Mouse (Mus musculus) intestine, embryonic 15.5 days (tissue): ENCODE measurements around the gene Susd5. TPM values are rescaled to one million over a fixed set of nuclear protein-coding genes. Genes with fewer than 3 reads are reported as not detected.

Experiments used
- ATAC-seq: fragments of 200-750 bp; cut with Nextera tagmentation; 2 replicates; pipeline ENCODE4 v1.8.0; 2017; ENCODE audit warnings: moderate TSS enrichment, moderate library complexity
- H3K27ac ChIP-seq: fragments of 300-500 bp; sonication (generic); 2 replicates; pipeline ENCODE4 v1.5.1; 2015; ENCODE audit warnings: mild to moderate bottlenecking, inconsistent platforms
- H3K27me3 ChIP-seq: fragments of 300-500 bp; sonication (generic); replicated peaks from 2 replicates; pipeline ENCODE4 v1.6.1; 2015; ENCODE audit warnings: inconsistent platforms
- H3K36me3 ChIP-seq: fragments of 300-500 bp; sonication (generic); 2 replicates; pipeline ENCODE4 v1.6.1; 2015; ENCODE audit warnings: inconsistent platforms
- H3K4me1 ChIP-seq: fragments of 300-500 bp; sonication (generic); replicated peaks from 2 replicates; pipeline ENCODE4 v1.6.1; 2015; ENCODE audit warnings: inconsistent platforms
- H3K4me2 ChIP-seq: fragments of 300-500 bp; sonication (generic); replicated peaks from 2 replicates; pipeline ENCODE4 v1.6.1; 2015; ENCODE audit warnings: mild to moderate bottlenecking, inconsistent platforms
- H3K4me3 ChIP-seq: fragments of 300-500 bp; sonication (generic); replicated peaks from 2 replicates; pipeline ENCODE4 v1.5.1; 2015; ENCODE audit warnings: inconsistent platforms
- H3K9ac ChIP-seq: fragments of 300-500 bp; sonication (generic); 2 replicates; pipeline ENCODE4 v1.6.1; 2015; ENCODE audit warnings: inconsistent platforms
- H3K9me3 ChIP-seq: fragments of 300-500 bp; sonication (generic); 2 replicates; pipeline ENCODE4 v1.6.1; 2016; ENCODE audit warnings: inconsistent platforms
- WGBS: fragments of 180-500 bp; shearing (Covaris S2); methylation state at CpG from one replicate; pipeline ENCODE4 v1.1.7; 2015; 5-methylcytosine and 5-hydroxymethylcytosine counted together
- polyA plus RNA-seq: library from polyadenylated mRNA; unstranded; fragments of >200 nt; fragmentation: Nextera tagmentation; extraction: Ambion mirVana; gene quantifications from 2 replicates; pipeline ENCODE4 v1.2.1, GENCODE M21; 2015

Gene Susd5
- 0.42 and 0.63 TPM in 2 replicates for polyA plus RNA-seq

- Histone ChIP-seq H3K4me1 (peaks cover 7% of the 10 kb centered on the region), H3K4me2 (peak within 1 kb of the TSS; percentile 84), H3K36me3 (no peaks in the 10 kb centered on the region), H3K4me3 (peak within 1 kb of the TSS; percentile 43), H3K27ac (no peak within 1 kb of the TSS), H3K27me3 (peaks cover 22% of the 10 kb centered on the region), H3K9ac (peak within 1 kb of the TSS; percentile 28), H3K9me3 (no peaks in the 10 kb centered on the region)
- WGBS: under 1% methylated on average over 60 of the region's 60 CpGs
- ATAC-seq: peak; percentile 43
These were observed at the start of gene Susd5 for GRCm38 (mm10) chr9:114057090-114057796. TSS of gene Susd5 (plus strand) at chr9:114057140.

- WGBS: 89% methylated on average over 9 of the region's 9 CpGs
- no peak overlapping the region for H3K9ac ChIP-seq
- no peak overlapping the region for H3K27ac ChIP-seq
- H3K36me3 ChIP-seq: no peaks in the 10 kb centered on the region
- ATAC-seq: no peak
- H3K9me3 ChIP-seq: no peaks in the 10 kb centered on the region
- H3K4me3 ChIP-seq: no peak overlapping the region
- H3K4me1 ChIP-seq: no peaks in the 10 kb centered on the region
- H3K4me2 ChIP-seq: no peak overlapping the region
- H3K27me3 ChIP-seq: no peaks in the 10 kb centered on the region
These were observed 49.0 kb upstream of the Susd5 start for GRCm38 (mm10) chr9:114007850-114008350.

DNA sequence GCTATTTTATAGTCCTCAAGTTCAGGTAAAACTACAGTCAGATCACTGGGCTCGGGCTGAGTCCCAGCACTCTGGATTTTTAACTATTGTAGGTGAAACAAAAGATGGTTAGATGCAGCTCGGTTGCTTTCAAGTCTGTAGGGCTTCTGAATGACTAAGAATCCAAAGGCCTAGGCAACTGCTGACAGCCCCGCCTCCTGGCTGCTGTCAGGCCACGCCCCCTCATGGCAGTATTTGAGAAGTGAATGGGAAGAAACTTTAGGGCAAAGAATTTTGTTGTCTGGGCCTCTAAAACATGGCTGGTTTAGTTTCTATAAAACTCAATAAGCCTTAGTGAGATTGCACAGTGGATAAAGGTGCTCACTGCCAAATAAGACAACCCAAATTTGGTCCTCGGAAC is 47.4 kb upstream of the Susd5 start:
- Histone ChIP-seq H3K4me1 (no peaks in the 10 kb centered on the region), H3K9ac (no peak overlapping the region), H3K4me3 (no peak overlapping the region), H3K4me2 (no peak overlapping the region), H3K9me3 (no peaks in the 10 kb centered on the region), H3K27ac (no peak overlapping the region), H3K27me3 (no peaks in the 10 kb centered on the region), H3K36me3 (no peaks in the 10 kb centered on the region)
- no peak for ATAC-seq
- 55% methylated on average over 5 of the region's 5 CpGs for WGBS

DNA sequence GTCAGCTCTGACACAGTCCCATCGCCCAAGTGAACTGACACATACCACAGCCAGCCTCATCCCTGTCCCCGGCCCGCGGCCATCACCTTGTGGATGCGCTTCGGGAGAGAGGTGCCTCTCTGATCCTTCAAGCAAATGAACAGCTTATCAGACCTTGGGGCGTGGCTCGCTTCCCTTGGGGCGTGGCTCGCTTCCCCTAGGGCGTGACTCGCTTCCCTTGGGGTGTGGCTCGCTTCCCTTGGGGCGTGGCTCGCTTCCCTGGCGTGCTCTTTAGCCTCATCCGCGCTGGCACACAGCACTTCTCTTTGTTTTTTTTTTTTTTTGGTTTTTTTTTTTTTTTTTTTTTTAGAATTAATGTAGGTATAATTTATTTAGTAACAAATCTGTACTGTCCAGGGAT is 45.7 kb upstream of the Susd5 start:
- ATAC-seq: no peak
- Histone ChIP-seq H3K9me3 (no peaks in the 10 kb centered on the region), H3K27ac (no peak overlapping the region), H3K4me1 (no peaks in the 10 kb centered on the region), H3K36me3 (no peaks in the 10 kb centered on the region), H3K4me2 (no peak overlapping the region), H3K9ac (no peak overlapping the region), H3K4me3 (no peak overlapping the region), H3K27me3 (no peaks in the 10 kb centered on the region)
- WGBS: 72% methylated on average over 18 of the region's 18 CpGs

DNA sequence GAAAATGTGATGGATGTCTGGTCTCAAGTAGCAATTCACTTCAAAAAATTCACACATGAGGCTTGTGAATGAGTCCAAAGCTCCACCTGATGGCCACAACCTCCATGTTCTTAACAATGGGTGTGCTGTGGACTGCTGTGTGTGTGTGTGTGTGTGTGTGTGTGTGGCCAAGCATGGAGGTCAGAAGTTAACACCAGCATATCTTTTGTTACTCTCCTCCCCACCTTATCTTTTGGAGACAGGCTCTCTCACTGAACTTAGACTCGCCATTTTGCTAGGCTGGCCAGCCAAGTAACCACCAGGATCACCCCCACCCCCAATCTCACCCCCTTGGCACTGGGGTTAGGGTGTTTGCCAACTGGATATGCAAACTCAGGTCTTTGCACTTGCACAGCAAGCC is 42.9 kb upstream of the Susd5 start:
- Histone ChIP-seq H3K4me2 (no peak overlapping the region), H3K4me3 (no peak overlapping the region), H3K9me3 (no peaks in the 10 kb centered on the region), H3K27me3 (no peaks in the 10 kb centered on the region), H3K36me3 (no peaks in the 10 kb centered on the region), H3K27ac (no peak overlapping the region), H3K4me1 (no peaks in the 10 kb centered on the region), H3K9ac (no peak overlapping the region)
- 69% methylated on average over 1 of the region's 1 CpGs for WGBS
- no peak for ATAC-seq

- H3K9ac ChIP-seq: no peak overlapping the region
- ATAC-seq: no peak
- no peaks in the 10 kb centered on the region for H3K36me3 ChIP-seq
- H3K27me3 ChIP-seq: no peaks in the 10 kb centered on the region
- no peaks in the 10 kb centered on the region for H3K4me1 ChIP-seq
- no peak overlapping the region for H3K4me3 ChIP-seq
- 96% methylated on average over 4 of the region's 4 CpGs for WGBS
- no peak overlapping the region for H3K27ac ChIP-seq
- no peaks in the 10 kb centered on the region for H3K9me3 ChIP-seq
- H3K4me2 ChIP-seq: no peak overlapping the region
These were observed 41.2 kb upstream of the Susd5 start for GRCm38 (mm10) chr9:114015724-114016123.

DNA sequence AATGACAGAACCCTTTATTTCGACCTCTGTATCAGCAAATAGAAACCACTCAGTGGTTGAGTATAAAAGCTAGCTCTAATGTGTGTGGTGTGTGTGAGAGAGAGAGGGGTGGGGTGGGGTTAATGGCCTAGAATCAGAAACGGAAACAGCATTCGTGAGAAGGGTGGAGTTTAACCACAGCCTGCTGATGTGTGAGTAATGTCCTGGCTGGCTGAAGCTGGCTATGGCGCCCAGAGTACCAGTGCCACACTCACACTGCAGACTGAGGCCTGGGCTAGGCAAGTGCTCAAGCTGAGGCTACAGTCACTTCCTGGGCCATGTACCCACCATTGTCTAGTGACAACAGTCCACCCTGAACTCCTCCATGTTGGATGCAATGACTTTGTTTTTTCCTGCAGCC is 40.5 kb upstream of the Susd5 start:
- no peak for ATAC-seq
- no peaks in the 10 kb centered on the region for H3K27me3 ChIP-seq
- WGBS: 69% methylated on average over 4 of the region's 4 CpGs
- H3K4me2 ChIP-seq: no peak overlapping the region
- H3K36me3 ChIP-seq: no peaks in the 10 kb centered on the region
- H3K4me1 ChIP-seq: no peaks in the 10 kb centered on the region
- no peak overlapping the region for H3K27ac ChIP-seq
- H3K9me3 ChIP-seq: no peaks in the 10 kb centered on the region
- no peak overlapping the region for H3K9ac ChIP-seq
- H3K4me3 ChIP-seq: no peak overlapping the region

DNA sequence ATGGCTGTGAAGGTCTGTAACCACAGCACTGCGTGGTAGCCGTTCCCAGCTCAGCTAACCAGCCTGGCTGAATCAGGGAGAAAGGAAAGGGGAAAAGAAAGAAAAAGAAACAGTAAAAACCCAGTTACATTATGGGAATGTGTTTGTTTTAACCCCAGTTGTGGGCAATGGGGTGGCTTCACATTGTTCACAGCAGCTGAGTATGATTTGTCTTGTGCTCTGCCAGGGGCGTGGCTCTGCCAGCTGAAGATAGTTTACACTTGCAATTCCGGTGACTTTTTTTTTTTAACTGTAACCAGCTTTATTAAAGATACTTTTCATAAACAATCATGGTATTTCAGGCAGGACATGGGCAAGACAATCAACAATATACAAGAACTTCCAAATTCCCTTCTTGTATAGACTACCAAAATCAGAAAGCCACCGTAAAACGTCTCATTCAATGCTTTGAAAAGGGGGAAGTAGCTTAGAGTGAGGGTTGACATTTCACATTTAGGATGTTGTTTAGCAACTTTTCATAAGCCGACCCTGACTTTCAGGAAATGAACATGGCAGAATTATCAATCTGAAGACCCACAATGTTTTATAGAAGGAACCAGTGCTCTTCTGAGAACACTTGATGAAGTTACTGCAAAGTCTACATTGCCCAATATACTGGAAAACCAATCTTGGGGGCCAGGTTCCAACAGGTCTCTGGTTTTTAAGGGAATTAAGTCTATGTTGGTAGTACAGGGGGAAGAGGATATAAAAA is 37.8 kb upstream of the Susd5 start:
- ATAC-seq: no peak
- Histone ChIP-seq H3K27ac (no peak overlapping the region), H3K4me1 (no peaks in the 10 kb centered on the region), H3K4me3 (no peak overlapping the region), H3K9me3 (no peaks in the 10 kb centered on the region), H3K4me2 (no peak overlapping the region), H3K36me3 (no peaks in the 10 kb centered on the region), H3K9ac (no peak overlapping the region), H3K27me3 (no peaks in the 10 kb centered on the region)
- WGBS: 79% methylated on average over 7 of the region's 7 CpGs

- H3K9me3 ChIP-seq: no peaks in the 10 kb centered on the region
- no peak for ATAC-seq
- 35% methylated on average over 4 of the region's 4 CpGs for WGBS
- no peak overlapping the region for H3K27ac ChIP-seq
- no peaks in the 10 kb centered on the region for H3K27me3 ChIP-seq
- H3K4me1 ChIP-seq: peaks cover 10% of the 10 kb centered on the region; the same call in 1 of the 2 replicates
- H3K4me2 ChIP-seq: no peak overlapping the region
- H3K4me3 ChIP-seq: no peak overlapping the region
- H3K9ac ChIP-seq: no peak overlapping the region
- no peaks in the 10 kb centered on the region for H3K36me3 ChIP-seq
These were observed 34.8 kb upstream of the Susd5 start for GRCm38 (mm10) chr9:114022141-114022540.

DNA sequence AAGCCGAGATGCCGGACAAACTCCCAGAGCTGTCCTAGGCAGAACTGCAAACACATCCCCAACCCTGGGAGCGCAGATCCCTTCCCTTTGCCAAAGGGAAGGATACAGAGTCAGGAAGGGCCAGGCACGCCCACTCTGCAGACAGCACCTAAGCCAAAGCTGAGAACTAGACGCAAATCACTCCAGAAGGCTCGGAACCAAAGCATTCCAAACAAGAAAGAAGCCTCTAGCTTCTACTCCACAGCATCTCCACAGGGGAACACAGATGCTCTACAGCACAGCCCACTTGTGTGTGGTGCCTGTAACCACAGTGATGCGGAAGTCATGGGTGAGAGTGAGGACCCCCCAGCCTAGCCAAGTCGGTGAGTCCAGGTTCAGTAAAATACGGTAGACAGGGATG is 31.8 kb upstream of the Susd5 start:
- H3K4me1 ChIP-seq: peaks cover 10% of the 10 kb centered on the region; the same call in 1 of the 2 replicates
- 44% methylated on average over 9 of the region's 9 CpGs for WGBS
- H3K4me2 ChIP-seq: peak overlapping the region; percentile 97; the same call in 1 of the 2 replicates
- H3K27me3 ChIP-seq: no peaks in the 10 kb centered on the region
- ATAC-seq: no peak
- H3K9me3 ChIP-seq: no peaks in the 10 kb centered on the region
- H3K27ac ChIP-seq: no peak overlapping the region
- no peak overlapping the region for H3K9ac ChIP-seq
- no peak overlapping the region for H3K4me3 ChIP-seq
- H3K36me3 ChIP-seq: no peaks in the 10 kb centered on the region

GRCm38 (mm10) chr9:114025846-114026245 is 31.1 kb upstream of the Susd5 start:
- peak overlapping the region; percentile 62 for H3K4me3 ChIP-seq
- H3K36me3 ChIP-seq: no peaks in the 10 kb centered on the region
- no peaks in the 10 kb centered on the region for H3K9me3 ChIP-seq
- 14% methylated on average over 8 of the region's 8 CpGs for WGBS
- peaks cover 10% of the 10 kb centered on the region; the same call in 1 of the 2 replicates for H3K4me1 ChIP-seq
- H3K4me2 ChIP-seq: peak overlapping the region; percentile 97
- peak overlapping the region; percentile 45; the same call in 1 of the 2 replicates for H3K9ac ChIP-seq
- no peaks in the 10 kb centered on the region for H3K27me3 ChIP-seq
- H3K27ac ChIP-seq: no peak overlapping the region
- ATAC-seq: no peak

- under 1% methylated on average over 52 of the region's 52 CpGs for WGBS
- peak overlapping the region; percentile 97 for H3K4me2 ChIP-seq
- H3K27ac ChIP-seq: no peak overlapping the region
- H3K27me3 ChIP-seq: no peaks in the 10 kb centered on the region
- peaks cover 10% of the 10 kb centered on the region; the same call in 1 of the 2 replicates for H3K4me1 ChIP-seq
- no peaks in the 10 kb centered on the region for H3K36me3 ChIP-seq
- H3K4me3 ChIP-seq: peak overlapping the region; percentile 62
- H3K9me3 ChIP-seq: no peaks in the 10 kb centered on the region
- H3K9ac ChIP-seq: peak overlapping the region; percentile 45
- peak; percentile 97 for ATAC-seq
These were observed 30.5 kb upstream of the Susd5 start for GRCm38 (mm10) chr9:114026261-114026934.
